Mouse (Mus musculus) MEL (cell line): ENCODE measurements around the gene Slc4a8.

ENCODE experiments used
- CTCF ChIP-seq, 3 experiments: IDR thresholded peaks in 2 of 3; conservative IDR thresholded peaks in 1 of 3; 2 replicates each; pipeline ENCODE4 v1.5.1; 2011 to 2012; ENCODE audit warnings: low read length in 3 of 3, low read depth in 2 of 3, mild to moderate bottlenecking in 2 of 3, improper control_type of control experiment in 1 of 3, inconsistent platforms in 1 of 3, mixed read lengths in 1 of 3, moderate library complexity in 1 of 3; ENCODE audit not compliant: control insufficient read depth in 1 of 3, insufficient read depth in 1 of 3, poor library complexity in 1 of 3, severe bottlenecking in 1 of 3
- EP300 ChIP-seq, 2 experiments: IDR thresholded peaks; 2 replicates each; pipeline ENCODE4 v1.6.1; 2011; ENCODE audit warnings: improper control_type of control experiment in 2 of 2, low read length in 2 of 2, low read depth in 1 of 2, mild to moderate bottlenecking in 1 of 2
- HCFC1 ChIP-seq: IDR thresholded peaks from 2 replicates; pipeline ENCODE4 v1.6.1; 2012; ENCODE audit warnings: low read depth, mild to moderate bottlenecking, inconsistent platforms, low read length, improper control_type of control experiment, moderate library complexity
- MAFK ChIP-seq: IDR thresholded peaks from 2 replicates; pipeline ENCODE4 v1.6.1; 2011; ENCODE audit warnings: low read depth, mild to moderate bottlenecking, low read length, improper control_type of control experiment, borderline replicate concordance
- MAX ChIP-seq: IDR thresholded peaks from 2 replicates; pipeline ENCODE4 v1.6.1; 2011; ENCODE audit warnings: low read length, improper control_type of control experiment
- MAZ ChIP-seq: IDR thresholded peaks from 2 replicates; pipeline ENCODE4 v1.6.1; 2012; ENCODE audit warnings: low read depth, mild to moderate bottlenecking, inconsistent platforms, low read length, improper control_type of control experiment
- NRF1 ChIP-seq: IDR thresholded peaks from 2 replicates; pipeline ENCODE4 v1.6.1; 2014; ENCODE audit warnings: low read depth, mild to moderate bottlenecking, inconsistent platforms, low read length, improper control_type of control experiment, moderate library complexity; ENCODE audit not compliant: poor library complexity, insufficient read depth, severe bottlenecking
- POLR2AphosphoS2 ChIP-seq: IDR thresholded peaks from 2 replicates; pipeline ENCODE4 v1.6.1; 2011; ENCODE audit warnings: low read length, improper control_type of control experiment
- RAD21 ChIP-seq: IDR thresholded peaks from 2 replicates; pipeline ENCODE4 v1.6.1; 2011; ENCODE audit warnings: mild to moderate bottlenecking, low read depth, low read length, improper control_type of control experiment
- SMC3 ChIP-seq: IDR thresholded peaks from 2 replicates; pipeline ENCODE4 v1.6.1; 2011; ENCODE audit warnings: low read depth, low read length, improper control_type of control experiment
- USF1 ChIP-seq: IDR thresholded peaks from 2 replicates; pipeline ENCODE4 v1.6.1; 2014; ENCODE audit warnings: low read depth, mild to moderate bottlenecking, inconsistent platforms, low read length, improper control_type of control experiment, moderate library complexity
- USF2 ChIP-seq, 2 experiments: IDR thresholded peaks; 2 replicates each; pipeline ENCODE4 v1.6.1; 2011 to 2012; ENCODE audit warnings: improper control_type of control experiment in 2 of 2, low read length in 2 of 2, borderline replicate concordance in 1 of 2, inconsistent platforms in 1 of 2, low read depth in 1 of 2, mild to moderate bottlenecking in 1 of 2; ENCODE audit not compliant: insufficient read depth in 1 of 2

- TF ChIP-seq HCFC1 (no peak), NRF1 (no peak), USF2 (IDR thresholded peaks at IDR 0.05; ENCODE audit: borderline replicate concordance in 1 of 2, insufficient read depth in 1 of 2, low read depth in 1 of 2, low read length in 2 of 2) (0 out of 4 replicates have a peak, but pooled peaks of 1 of the 2 experiments have one; percentile 30), POLR2AphosphoS2 (no peak), USF1 (peak; percentile 76), SMC3 (peak; percentile 91), EP300 (IDR thresholded peaks at IDR 0.05; ENCODE audit: low read depth in 1 of 2, low read length in 2 of 2) (no peak), MAFK (no peak), MAZ (no peak), RAD21 (peak; percentile 86), CTCF (IDR thresholded peaks at IDR 0.05 in 2 of 3, conservative IDR thresholded peaks at IDR 0.05 in 1 of 3; ENCODE audit: control insufficient read depth in 1 of 3, insufficient read depth in 1 of 3, low read depth in 2 of 3, low read length in 3 of 3, poor library complexity in 1 of 3, severe bottlenecking in 1 of 3) (peak; percentile 65 to 98 (median 93)), MAX (peak; percentile 44; the same call in 1 of the 2 replicates)
Measured at GRCm38 (mm10) chr15:100830682-100831081, 69.1 kb downstream of the Slc4a8 start.
